Mouse (Mus musculus): ENCODE measurements around the gene Gm30191.
"Not testable (repeated sequence)": the region's sequence is repeated elsewhere in the genome, so short reads cannot be mapped to it uniquely, and the experiment has no call there.

Gm30191 gene

GRCm38 (mm10) chr4:134287168-134287564, 40.4 kb downstream of the Gm30191 start:
- peak; percentile 84 for DNase-seq (ENCODE audit: low read depth, low spot score)

DNA sequence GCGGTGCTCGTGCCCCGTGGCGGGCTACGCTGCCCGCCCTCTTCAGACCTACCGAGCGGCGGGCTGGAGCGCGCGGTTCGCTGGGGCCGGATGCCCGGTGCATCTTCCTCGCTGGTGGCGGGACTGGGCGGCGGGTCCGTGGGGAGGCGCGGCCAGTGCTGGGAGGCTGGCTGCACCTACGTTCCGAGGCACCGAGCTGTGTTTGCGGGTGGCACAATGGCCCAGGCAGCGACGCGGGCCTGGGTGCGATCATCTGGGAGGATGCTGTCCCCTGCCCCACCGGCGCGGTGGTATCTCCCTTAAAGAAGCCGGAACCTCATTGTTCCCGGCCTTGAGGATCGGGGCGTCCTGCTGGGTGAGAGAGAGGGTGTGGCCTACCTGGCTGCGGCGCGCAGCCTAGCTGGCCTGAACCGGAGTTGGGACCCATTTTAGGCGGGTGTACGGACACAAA, 40.9 kb downstream of the Gm30191 start, which contains the start of gene Pdik1l:
Gene Pdik1l, minus strand, starts transcription at position 321 of the 451 bp plus-strand sequence.
- peak; percentile 95 for DNase-seq (ENCODE audit: low read depth, low spot score)

GRCm38 (mm10) chr4:134288397-134289256, 41.9 kb downstream of the Gm30191 start:
- DNase-seq (ENCODE audit: low read depth, low spot score): no peak

DNA sequence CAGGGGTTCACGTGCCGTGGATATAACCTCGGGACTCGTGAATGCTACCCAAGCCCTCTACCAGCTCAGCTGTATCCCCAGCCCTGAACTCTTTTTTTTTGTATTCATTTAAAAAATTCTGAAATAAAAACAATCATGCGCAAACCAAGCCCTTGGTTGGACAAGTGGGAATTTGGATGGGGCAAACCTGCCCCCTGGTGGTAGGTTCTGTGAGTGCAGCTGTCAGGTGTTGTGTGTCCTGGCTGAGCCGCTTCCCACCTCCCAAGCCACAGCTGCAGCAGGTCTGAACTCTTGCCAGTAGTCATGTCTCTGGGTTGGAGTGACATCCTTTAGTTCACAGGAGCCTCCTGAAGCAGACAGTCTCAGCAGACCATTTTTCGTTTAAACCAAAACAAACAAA, 45.3 kb downstream of the Gm30191 start:
- peak; percentile 71 for DNase-seq (ENCODE audit: low read depth, low spot score)

GRCm38 (mm10) chr4:134293061-134293691, 46.4 kb downstream of the Gm30191 start:
- no peak for DNase-seq (ENCODE audit: low read depth, low spot score)

DNA sequence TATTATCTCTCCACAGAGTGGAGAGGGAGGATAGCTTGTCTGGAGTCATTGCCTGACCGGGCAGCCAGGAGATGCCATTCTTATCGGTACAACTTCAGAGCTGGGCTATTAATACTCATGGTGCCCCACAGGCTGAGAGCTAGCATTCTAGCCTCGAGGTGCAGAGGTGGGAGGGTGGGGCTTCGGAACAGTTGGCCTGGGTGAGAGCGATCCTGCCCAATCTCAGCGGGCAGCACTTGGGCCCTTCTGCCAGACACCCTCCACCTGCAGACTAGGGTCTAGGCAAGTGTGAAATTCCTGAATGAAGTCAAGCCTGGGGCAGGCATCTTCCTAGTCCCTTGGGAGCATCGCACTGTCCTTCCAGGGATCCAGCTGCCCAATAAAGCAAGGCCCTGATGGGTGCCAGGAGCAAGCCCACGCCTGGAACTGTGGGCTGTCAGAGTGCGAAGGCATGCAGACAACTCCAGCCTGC, 47.0 kb downstream of the Gm30191 start:
- no peak for DNase-seq (ENCODE audit: low read depth, low spot score)

- DNase-seq (ENCODE audit: low read depth, low spot score): not testable (repeated sequence)
These were observed 49.4 kb downstream of the Gm30191 start for GRCm38 (mm10) chr4:134296096-134296495.

DNA sequence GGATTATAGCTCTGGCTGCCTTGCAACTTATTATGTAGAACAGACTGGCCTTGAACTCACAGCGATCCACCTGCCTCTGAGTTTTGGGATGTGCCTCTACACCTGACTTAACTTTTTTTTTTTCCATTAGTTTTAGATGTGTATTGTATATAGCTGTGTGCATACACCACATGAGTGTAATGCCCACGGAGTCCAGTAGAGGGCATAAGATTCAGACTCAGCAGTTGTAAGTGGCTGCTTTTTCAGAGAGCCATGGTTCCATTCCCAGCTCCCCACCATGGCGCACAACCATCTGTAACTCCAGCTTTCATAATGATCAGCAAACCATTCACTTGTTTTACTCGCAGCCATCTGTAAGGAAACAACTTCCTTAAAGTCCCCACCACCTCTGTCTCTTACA, 49.8 kb downstream of the Gm30191 start:
- peak; percentile 72 for DNase-seq (ENCODE audit: low read depth, low spot score)

- DNase-seq (ENCODE audit: low read depth, low spot score): no peak
These were observed 50.6 kb downstream of the Gm30191 start for GRCm38 (mm10) chr4:134297369-134297768.

GRCm38 (mm10) chr4:134298626-134299497, 52.1 kb downstream of the Gm30191 start:
- peak; percentile 76 for DNase-seq (ENCODE audit: low read depth, low spot score)

GRCm38 (mm10) chr4:134299498-134299810, 52.7 kb downstream of the Gm30191 start:
- no peak for DNase-seq (ENCODE audit: low read depth, low spot score)
